Mouse (Mus musculus) right cerebral cortex, adult 18-20 months (tissue): Measurements from ENCODE around the gene Spata3.
"Not testable (repeated sequence)": the region's sequence is repeated elsewhere in the genome, so short reads cannot be mapped to it uniquely, and the experiment has no call there.

ENCODE experiments used
- DNase-seq: peaks from one replicate; pipeline ENCODE4 v3.0.0; 2022; ENCODE audit warnings: mixed read lengths

Gene Spata3

GRCm38 (mm10) chr1:86016516-86016915 is at the start of gene Spata3:
Gene Spata3 (plus strand): TSS chr1:86016816.
- no peak for DNase-seq

GRCm38 (mm10) chr1:85969081-85969480 is 47.5 kb upstream of the Spata3 start:
- DNase-seq: no peak

- DNase-seq: no peak
These were observed 47.1 kb upstream of the Spata3 start for GRCm38 (mm10) chr1:85969519-85969918.

- DNase-seq: no peak
These were observed 45.5 kb upstream of the Spata3 start for GRCm38 (mm10) chr1:85971070-85971469.

GRCm38 (mm10) chr1:85972341-85972740 is 44.3 kb upstream of the Spata3 start:
- DNase-seq: no peak

GRCm38 (mm10) chr1:85973468-85973877 is 43.1 kb upstream of the Spata3 start:
- no peak for DNase-seq

- DNase-seq: no peak
These were observed 38.9 kb upstream of the Spata3 start for GRCm38 (mm10) chr1:85977709-85978108.

- no peak for DNase-seq
These were observed 34.8 kb upstream of the Spata3 start for GRCm38 (mm10) chr1:85981738-85982357.

GRCm38 (mm10) chr1:85985784-85986183 is 30.8 kb upstream of the Spata3 start:
- DNase-seq: no peak

GRCm38 (mm10) chr1:85988351-85988750 is 28.3 kb upstream of the Spata3 start:
- DNase-seq: no peak

- DNase-seq: not testable (repeated sequence)
These were observed 27.7 kb upstream of the Spata3 start for GRCm38 (mm10) chr1:85988882-85989281.

GRCm38 (mm10) chr1:85992175-85992574 is 24.4 kb upstream of the Spata3 start:
- no peak for DNase-seq

- no peak for DNase-seq
These were observed 23.1 kb upstream of the Spata3 start for GRCm38 (mm10) chr1:85993541-85993940.

GRCm38 (mm10) chr1:85997221-85997620 is 19.4 kb upstream of the Spata3 start:
- no peak for DNase-seq

- no peak for DNase-seq
These were observed 18.6 kb upstream of the Spata3 start for GRCm38 (mm10) chr1:85998012-85998411.

GRCm38 (mm10) chr1:85999853-86000570 is 16.6 kb upstream of the Spata3 start:
- peak; percentile 55 for DNase-seq

GRCm38 (mm10) chr1:86005540-86005939 is 11.1 kb upstream of the Spata3 start:
- no peak for DNase-seq

GRCm38 (mm10) chr1:86006040-86006439 is 10.6 kb upstream of the Spata3 start:
- DNase-seq: no peak

- peak; percentile 89 for DNase-seq
These were observed 8.8 kb upstream of the Spata3 start for GRCm38 (mm10) chr1:86007778-86008177.

GRCm38 (mm10) chr1:86015758-86016157 is 858 bp upstream of the Spata3 start:
- DNase-seq: not testable (repeated sequence)

- peak; percentile 72 for DNase-seq
These were observed 1.8 kb downstream of the Spata3 start for GRCm38 (mm10) chr1:86018235-86019055.

GRCm38 (mm10) chr1:86021365-86021989 is 4.9 kb downstream of the Spata3 start:
- DNase-seq: peak; percentile 26
